Mouse (Mus musculus): Measurements from ENCODE around the gene Kcna5. TPM values are rescaled to one million over a fixed set of nuclear protein-coding genes. Genes with fewer than 3 reads are reported as not detected.

Kcna5 gene
- total RNA-seq, 4 experiments from 2014 or later: 7.6 to 15.1 (median 13.2) TPM

DNA sequence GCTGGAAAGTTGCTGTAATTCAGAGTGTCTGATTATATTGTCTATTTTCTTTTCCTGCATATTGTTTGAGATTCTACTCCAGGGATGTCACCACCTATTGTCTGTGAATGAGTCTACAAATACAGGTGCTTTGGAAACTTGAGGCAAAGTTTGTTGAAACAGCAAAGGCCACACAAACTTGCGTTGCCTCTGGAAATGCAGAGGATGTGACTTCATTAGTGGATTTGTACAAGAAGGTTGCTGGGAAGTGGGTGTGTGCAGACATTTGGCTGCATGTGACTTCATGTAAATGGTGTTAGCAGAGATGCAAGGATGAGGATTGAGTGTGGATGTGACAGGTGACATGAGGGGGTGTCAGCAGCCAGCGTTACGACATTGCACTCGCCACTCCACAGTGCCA is 1.7 kb upstream of the Kcna5 start:
- peak; percentile 52 for DNase-seq (ENCODE audit: low spot score)

DNA sequence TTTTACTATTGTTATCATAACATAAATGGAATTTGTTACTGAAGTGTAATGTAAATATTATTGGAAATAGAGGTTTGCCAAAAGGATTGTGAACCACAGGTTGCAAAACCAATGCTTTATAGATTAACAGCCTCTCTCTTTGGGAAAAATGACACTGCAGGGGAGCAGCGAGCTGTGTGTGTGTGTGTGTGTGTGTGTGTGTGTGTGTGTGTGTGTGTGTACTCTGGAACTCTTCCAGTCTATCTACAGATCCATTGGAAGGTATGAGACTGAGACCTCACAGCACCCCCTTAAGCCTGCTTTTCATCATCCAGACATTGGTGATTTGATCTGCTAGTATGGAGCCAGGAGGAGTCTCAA is 679 bp upstream of the Kcna5 start:
- no peak for DNase-seq (ENCODE audit: low spot score)

DNA sequence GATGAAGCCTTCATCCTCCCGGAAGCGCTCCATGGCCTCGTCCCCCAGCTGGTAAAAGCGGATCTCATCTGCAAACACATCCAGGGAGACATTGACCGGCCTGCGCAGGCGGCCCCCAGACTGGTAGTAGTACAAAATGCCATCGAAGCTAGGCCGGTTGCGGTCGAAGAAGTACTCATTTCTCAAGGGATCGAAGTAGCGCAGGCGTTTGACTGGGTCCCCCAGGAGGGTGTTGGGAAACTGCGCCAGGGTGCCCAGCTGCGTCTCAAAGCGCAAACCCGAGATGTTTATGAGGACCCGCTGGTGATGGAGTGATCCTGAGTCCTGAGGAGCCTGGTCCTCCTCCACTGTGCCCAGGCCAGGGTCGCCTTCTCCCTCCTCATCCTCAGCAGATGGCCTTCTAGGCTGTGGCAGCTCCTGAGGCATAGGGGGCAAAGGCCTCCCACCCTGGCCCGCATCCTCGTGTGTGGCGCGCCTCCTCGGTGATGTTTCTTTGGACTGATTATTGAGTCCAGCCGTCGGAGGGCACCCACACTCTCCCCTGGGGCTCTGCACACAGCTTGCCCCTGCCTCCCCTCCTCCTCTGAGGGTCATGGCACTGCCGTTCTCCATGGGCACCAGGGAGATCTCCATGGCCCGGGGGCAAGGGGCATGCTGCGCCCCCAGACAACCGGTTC is 543 bp downstream of the Kcna5 start:
- no peak for DNase-seq (ENCODE audit: low spot score)

DNA sequence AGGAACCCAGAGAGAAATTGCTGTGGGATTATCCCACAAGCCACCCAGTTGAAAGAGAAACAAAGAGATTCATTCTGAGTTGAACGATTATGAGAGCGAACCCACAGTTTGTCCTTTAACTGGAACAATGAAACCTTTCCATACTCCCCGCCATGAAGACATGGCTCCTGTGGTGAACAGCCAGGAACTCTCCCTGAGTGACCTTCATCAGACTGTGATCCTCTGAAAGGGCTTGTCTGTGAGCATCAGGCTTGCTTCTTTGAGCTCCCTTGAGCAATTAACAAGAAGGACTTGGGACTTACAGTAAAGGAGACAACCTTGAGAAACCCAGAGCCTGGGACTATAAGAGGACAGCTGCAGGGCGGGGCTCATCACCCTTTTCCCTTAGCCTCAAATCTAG is 3.9 kb downstream of the Kcna5 start:
- no peak for DNase-seq (ENCODE audit: low spot score)

DNA sequence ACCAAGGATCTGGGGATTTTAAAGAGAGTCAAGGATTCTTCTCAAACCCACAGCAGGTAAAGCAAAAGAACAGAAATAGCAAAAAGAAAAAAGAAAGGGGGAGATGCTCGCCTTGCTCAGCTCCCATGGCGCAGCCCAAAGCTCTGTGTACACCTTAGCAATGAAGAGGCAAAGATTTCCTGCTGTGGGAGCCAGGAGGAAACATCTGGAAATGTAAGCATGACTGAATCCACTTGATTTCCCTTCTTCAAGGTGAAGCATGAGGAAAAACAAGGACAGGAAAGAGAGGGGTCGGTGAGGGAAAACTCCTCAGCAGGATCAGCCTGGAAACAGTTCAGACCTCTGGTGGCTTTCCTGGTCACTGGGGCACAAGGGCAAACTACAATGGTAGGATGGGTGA is 5.2 kb downstream of the Kcna5 start:
- DNase-seq (ENCODE audit: low spot score): peak; percentile 42

DNA sequence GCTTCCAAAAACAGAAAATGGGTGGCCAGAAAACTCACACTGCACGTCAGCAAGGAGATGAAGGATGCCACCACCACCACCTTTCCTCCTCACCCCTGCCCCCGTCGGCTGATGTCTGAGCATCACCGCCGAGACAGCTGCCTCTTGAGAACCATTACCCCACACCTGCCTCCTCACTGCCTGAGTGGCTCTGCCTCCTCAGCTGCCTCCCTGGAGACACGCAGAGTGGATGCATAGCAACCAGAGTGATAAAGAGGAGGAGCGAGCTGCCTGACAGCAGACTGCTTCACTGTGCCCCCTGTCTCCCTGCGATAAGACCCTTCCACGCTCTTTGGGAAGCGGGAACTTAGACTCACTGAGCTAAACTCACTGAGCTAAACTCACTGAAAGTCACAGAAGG is 20.5 kb downstream of the Kcna5 start:
- DNase-seq (ENCODE audit: low spot score): no peak

DNA sequence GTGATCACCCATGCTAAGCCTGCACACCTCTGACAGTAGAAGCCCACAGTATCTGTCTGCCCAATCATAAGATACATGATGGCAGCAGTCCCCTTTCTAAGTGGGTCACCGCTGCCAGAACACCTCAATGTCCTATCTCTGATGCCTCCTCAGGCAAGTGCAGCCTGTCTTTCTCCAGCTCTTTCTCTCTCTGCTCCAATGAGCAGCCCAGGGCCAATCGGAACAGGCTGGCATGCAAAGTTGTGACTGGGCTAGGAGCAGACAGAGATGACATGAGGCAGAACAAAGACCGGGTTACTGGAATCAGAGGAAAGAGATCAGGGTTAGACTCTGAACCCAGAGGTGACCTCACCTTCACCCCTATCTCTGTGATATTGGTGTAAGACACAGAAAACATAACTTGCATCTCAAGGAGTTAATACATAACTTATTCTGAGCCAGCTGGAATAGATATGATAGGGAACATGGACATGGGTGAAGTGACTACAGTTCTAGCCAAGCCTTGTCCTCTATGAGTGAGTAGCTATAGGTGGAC is 21.4 kb downstream of the Kcna5 start:
- DNase-seq (ENCODE audit: low spot score): no peak

DNA sequence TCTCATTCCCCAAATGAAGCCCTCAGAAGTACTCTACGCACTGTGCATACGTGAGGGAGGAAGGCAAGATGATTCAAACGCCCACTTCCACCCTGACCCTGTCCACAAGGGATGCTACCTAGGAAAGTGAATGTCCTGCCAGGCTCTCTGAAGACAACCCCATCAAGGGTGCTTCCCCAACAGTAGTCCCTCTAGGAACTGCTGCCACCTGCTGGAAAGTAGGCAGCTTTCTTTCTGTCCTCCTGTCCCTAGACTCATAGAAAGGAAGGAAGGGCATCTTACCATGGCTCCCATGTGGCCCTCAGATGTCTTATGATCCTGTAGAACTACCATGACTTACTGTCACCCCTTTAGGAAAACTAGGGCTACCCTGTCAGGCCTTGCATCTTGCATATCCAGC is 22.1 kb downstream of the Kcna5 start:
- no peak for DNase-seq (ENCODE audit: low spot score)

DNA sequence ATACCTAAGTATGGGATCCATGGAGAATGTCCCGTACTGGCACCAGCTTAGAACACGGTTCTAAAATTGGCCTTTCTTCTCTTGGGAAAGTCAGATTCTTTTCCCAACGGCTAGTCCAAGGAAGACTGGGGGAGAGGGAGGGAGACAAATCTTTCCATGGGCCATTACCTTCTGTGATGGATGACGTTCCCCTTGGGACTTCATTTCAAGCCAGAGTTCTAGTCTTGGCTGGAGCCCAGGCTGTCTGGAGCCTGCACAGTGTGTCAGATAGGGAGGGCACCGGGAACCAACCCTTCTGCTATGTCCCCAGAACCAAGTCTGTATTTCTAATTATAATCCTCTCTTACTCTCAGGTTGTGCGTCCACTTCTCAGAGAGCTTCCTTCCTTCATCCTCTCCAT is 26.5 kb downstream of the Kcna5 start:
- peak; percentile 48 for DNase-seq (ENCODE audit: low spot score)

DNA sequence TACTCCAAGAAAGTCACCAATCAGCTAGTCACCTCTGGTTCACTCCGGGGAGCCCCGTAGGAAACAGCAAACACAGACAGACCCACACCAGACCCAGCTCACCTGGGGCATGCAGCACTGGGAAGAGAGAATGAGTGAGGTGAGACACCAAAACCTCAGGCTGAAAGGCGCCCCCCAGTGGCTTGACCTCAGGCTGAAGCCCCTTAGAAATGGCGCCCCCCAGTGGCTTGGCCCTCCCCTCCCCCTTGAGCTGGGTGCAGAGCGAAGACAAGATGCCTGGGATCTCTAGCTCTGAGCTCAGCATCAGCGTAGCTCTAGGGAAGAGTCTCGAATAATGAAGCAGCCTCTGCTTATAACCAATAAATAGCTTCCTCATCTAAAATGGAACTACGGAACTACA is 31.3 kb downstream of the Kcna5 start:
- DNase-seq (ENCODE audit: low spot score): no peak

DNA sequence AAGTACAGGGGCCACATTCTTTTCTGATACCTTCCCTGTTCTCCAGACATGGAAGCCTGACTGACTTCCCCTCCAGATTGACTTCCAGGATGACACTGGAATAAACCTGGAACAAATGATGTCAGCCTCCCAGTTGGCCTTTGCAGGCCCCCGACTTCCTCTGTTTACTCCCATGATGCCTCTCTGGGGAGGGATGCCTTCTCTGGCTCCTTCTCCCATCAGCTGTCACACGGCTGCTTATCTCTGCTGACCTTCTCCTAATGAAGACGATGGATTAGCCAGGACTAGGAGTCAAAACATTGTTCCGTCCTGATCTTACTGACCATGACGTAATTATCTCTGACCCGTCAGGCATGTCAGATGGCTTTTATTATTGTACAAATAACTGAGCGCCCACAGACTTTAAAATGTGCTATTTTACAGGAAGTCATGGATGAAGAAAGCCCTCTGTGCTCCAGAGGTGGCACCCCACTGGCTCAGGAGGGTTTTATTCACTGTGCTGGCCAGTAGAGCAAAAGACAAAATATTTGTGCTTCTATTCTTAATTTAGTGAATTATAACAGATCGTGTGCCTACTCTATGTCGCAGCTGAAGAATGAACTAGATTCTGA is 32.4 kb downstream of the Kcna5 start:
- DNase-seq (ENCODE audit: low spot score): peak; percentile 82

DNA sequence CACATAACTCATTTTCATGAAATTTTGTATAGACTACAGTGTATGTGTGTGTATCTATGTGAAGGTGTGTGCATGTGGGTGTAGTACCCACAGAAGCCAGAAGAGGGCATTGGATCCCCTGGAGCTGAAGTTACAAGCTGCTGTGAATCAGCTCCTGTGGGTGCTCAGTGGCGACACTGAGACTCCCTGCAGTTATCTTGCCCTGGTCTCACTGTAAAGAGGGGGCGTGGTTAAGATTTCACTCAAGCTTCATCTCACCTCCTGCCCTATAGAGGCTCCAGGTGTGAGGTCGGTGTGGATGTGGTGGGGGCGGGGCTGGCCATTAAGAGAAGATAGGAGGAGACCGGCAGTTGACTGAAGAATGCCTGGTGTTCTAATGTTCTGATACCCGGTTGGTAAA is 34.2 kb downstream of the Kcna5 start:
- DNase-seq (ENCODE audit: low spot score): no peak

DNA sequence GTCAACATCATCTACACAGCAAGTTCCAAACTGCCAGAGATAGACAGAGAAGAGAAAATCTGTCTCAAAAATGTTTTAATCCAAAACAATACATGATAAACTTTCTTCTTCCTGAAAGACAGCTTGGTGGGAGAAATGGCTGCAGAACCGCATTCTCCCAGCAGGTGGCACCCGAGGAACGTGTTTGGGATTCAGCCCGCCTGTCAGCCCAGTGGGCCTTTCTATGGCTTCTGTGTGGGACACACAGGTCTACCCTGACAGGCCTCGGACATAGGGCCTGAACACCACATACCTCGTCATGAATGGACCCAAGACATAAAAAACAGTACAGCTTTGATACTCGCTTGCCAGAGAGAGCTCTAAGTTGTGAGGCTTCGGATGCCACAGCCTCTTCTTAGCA is 35.1 kb downstream of the Kcna5 start:
- peak; percentile 86 for DNase-seq (ENCODE audit: low spot score)

DNA sequence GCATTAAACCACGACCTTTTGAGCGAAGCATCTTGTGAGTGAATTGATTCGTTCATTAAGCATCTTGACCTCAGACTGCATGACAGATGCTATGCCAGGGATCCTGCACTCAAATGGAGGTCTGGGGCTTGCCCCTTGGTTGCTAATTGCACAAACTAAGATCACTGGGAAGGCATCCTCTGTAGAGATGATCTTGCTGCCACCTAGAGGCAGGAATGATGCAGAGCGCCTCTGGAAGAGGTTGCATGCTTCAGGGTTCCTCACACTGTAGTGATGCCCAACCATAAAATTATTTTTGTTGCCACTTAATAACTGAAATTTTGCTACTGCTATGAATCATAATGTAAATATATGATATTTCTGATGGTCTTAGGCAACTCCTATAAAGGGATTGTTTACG is 37.3 kb downstream of the Kcna5 start:
- DNase-seq (ENCODE audit: low spot score): no peak

DNA sequence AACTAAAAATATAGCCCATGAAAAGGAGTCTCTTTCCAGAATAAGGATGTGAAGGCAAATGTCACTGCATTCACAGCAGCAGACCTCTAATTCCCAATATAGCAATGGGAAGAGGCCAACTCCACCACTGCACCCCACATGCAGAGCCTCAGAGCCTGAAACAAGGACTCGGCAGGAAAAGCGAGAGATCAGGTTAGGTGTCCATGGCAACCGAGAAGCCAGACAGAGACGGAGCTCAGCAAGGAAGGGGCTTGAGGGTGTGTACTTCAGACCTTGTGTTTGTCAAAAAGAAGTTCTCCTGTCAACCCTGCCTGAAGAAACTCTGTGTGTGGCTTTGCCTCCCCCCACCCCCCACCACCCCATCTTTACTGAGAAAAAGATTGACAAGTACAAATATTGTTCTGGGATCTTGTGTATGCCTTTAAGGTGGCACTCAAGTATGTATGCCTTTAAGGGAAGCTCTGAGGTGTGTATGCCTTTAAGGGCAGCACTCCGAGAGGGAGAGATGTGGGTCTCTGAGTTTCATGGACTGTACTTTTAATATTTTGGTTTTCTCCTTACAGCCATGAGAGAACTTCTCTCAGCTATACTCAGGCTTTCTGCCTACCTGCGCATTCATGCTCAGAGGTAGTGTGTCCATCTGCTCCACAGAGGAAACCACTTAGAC is 37.9 kb downstream of the Kcna5 start:
- DNase-seq (ENCODE audit: low spot score): no peak

DNA sequence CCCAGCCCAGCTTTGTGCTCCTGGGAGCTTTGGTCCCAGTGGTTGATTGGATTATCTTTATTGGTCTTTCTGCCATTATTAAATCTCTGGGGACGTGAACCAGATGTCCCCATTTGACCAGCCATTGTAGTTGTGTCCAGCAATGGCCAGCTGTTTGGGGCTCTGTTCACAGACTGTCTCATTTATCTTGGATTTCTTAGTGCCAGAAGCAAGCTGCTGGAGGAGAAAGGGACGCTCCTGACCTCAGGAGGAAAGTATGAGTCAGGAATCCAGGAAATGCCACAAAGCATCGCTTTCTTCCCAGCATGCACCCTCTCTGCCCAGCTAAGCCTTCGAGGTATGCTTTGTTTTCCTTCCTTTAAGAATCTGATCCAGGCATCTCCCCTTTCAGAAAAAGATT is 48.1 kb downstream of the Kcna5 start:
- DNase-seq (ENCODE audit: low spot score): no peak

DNA sequence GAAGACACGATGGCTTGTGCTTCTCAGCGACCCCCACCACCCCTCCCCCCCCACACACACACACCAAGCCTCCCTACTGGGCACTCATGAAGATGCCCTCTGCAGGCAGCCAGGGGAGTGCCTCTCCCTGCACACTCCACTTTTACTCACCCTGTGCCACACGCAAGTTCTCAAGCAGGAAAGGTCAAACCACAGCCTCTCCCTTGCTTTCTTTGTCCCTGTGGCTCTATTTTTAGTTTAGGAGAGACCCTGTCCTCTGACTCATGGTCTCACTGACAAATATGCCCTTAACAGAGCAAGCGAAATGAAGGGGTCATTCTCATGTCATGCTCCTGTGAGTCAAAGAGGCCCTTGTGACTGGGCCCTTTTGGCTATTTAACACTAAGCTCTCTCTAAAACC is 50.3 kb downstream of the Kcna5 start:
- no peak for DNase-seq (ENCODE audit: low spot score)

DNA sequence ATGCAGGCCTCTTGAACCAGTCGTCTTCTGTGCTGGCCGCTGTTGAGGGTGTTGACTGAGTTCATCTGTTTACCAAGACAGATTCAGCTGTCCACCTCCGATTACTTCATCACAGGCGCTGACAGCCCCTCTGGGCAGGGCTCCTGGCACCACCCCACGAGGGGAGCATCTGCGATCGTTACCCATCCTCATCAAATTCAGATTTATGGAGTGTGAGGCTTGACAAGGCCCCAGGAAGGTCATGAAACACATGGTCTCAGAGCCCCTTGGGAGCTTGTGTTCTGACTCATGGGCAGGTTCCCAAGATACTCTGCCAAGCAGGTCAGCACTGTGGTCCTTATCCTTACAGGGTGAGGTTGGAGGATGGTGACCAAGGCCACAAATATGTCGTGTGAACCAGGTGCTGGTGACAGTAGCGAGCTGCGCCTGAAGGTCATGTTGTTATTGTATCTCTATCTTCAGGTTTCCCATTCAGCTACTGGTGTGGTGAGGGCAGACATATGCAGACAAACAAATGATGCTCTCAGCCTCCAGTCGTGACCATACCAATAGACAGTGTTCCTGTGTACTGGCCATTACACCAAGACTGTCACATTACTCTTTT is 51.8 kb downstream of the Kcna5 start:
- no peak for DNase-seq (ENCODE audit: low spot score)
